Mouse (Mus musculus): ENCODE measurements at regions not wholly inside any gene's neighbourhood (a gene's known extent, or its start where the extent isn't known, plus 50 kb on each side); places are given as distances from the start of the nearest gene placed in this dataset.

- no peak overlapping the region for H3K4me2 ChIP-seq (replicated peaks)
- H3K27me3 ChIP-seq: no peaks in the 10 kb centered on the region
- no peaks in the 10 kb centered on the region for H3K9me3 ChIP-seq (replicated peaks)
- no peaks in the 10 kb centered on the region for H3K4me1 ChIP-seq
- H3K36me3 ChIP-seq: no peaks in the 10 kb centered on the region
- WGBS: 94% methylated on average over 3 of the region's 3 CpGs
- no peak overlapping the region for H3K27ac ChIP-seq
- no peak for ATAC-seq (ENCODE audit: low FRiP score)
- H3K9ac ChIP-seq: no peak overlapping the region
- H3K4me3 ChIP-seq: no peak overlapping the region
These were observed 298.2 kb upstream of the Igbp1b start for GRCm38 (mm10) chr6:138956461-138957072.

GRCm38 (mm10) chr6:138950888-138951287 lies 292.5 kb upstream of the Igbp1b start:
- H3K9me3 ChIP-seq (replicated peaks): no peaks in the 10 kb centered on the region
- ATAC-seq (ENCODE audit: low FRiP score): no peak
- H3K4me1 ChIP-seq: no peaks in the 10 kb centered on the region
- no peak overlapping the region for H3K9ac ChIP-seq
- no peaks in the 10 kb centered on the region for H3K27me3 ChIP-seq
- H3K4me2 ChIP-seq (replicated peaks): no peak overlapping the region
- no peak overlapping the region for H3K27ac ChIP-seq
- no peak overlapping the region for H3K4me3 ChIP-seq
- no peaks in the 10 kb centered on the region for H3K36me3 ChIP-seq
- 93% methylated on average over 3 of the region's 3 CpGs for whole genome bisulfite sequencing

DNA sequence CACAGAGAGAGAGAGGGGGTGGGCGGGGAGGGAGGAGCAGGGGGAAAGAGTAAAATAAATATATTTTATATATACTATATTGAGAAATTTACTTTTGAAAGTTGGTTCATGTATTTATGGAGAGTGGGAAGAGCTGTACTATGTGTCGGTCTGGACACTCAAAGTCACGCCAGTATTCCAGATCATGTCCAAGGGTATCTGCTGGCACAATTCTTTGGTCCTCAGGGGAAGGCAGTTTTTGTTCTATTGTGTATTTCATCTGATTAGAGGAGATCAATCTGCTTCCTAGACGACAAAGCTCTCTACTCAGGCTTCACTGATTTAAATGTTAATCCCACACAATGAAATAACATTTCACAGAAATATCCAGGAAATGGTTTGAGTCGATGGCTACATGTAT lies 288.3 kb upstream of the Igbp1b start:
- Histone ChIP-seq H3K4me2 (replicated peaks) (no peak overlapping the region), H3K9ac (no peak overlapping the region), H3K4me3 (no peak overlapping the region), H3K27me3 (no peaks in the 10 kb centered on the region), H3K9me3 (replicated peaks) (no peaks in the 10 kb centered on the region), H3K36me3 (no peaks in the 10 kb centered on the region), H3K27ac (no peak overlapping the region), H3K4me1 (no peaks in the 10 kb centered on the region)
- 77% methylated on average over 5 of the region's 5 CpGs for WGBS
- no peak for ATAC-seq (ENCODE audit: low FRiP score)

DNA sequence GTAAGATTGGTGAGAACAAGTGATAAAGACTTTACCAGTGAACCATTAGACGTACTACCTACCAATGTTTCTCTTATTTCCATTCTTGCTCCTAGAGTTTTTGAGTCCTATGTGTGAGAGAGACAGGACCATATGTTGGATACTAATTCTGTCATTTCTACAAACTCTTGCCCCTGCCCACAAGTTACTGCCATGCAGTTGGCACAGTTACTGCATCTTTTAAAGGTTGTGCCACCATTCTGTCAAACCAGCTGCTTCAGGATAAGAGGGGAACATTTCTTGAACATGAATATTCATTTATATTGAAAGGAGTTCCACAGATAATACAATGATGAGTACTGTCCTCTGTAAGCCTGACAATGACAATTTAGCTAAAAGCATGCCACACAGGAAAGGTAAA lies 287.1 kb upstream of the Igbp1b start:
- Histone ChIP-seq H3K4me1 (no peaks in the 10 kb centered on the region), H3K4me2 (replicated peaks) (no peak overlapping the region), H3K4me3 (no peak overlapping the region), H3K9me3 (replicated peaks) (no peaks in the 10 kb centered on the region), H3K27me3 (no peaks in the 10 kb centered on the region), H3K36me3 (no peaks in the 10 kb centered on the region), H3K27ac (no peak overlapping the region), H3K9ac (no peak overlapping the region)
- 81% methylated on average over 1 of the region's 1 CpGs for WGBS
- ATAC-seq (ENCODE audit: low FRiP score): no peak

GRCm38 (mm10) chr6:138920161-138920560 lies 261.8 kb upstream of the Igbp1b start:
- no peak for ATAC-seq (ENCODE audit: low FRiP score)
- Histone ChIP-seq H3K27ac (no peak overlapping the region), H3K27me3 (no peaks in the 10 kb centered on the region), H3K9me3 (replicated peaks) (no peaks in the 10 kb centered on the region), H3K4me2 (replicated peaks) (no peak overlapping the region), H3K4me3 (no peak overlapping the region), H3K36me3 (no peaks in the 10 kb centered on the region), H3K4me1 (no peaks in the 10 kb centered on the region), H3K9ac (no peak overlapping the region)
- WGBS: 69% methylated on average over 2 of the region's 2 CpGs

GRCm38 (mm10) chr6:138919531-138919930 lies 261.2 kb upstream of the Igbp1b start:
- WGBS: 93% methylated on average over 4 of the region's 4 CpGs
- no peak overlapping the region for H3K4me2 ChIP-seq (replicated peaks)
- H3K4me3 ChIP-seq: no peak overlapping the region
- no peaks in the 10 kb centered on the region for H3K9me3 ChIP-seq (replicated peaks)
- no peak overlapping the region for H3K27ac ChIP-seq
- H3K9ac ChIP-seq: no peak overlapping the region
- no peaks in the 10 kb centered on the region for H3K36me3 ChIP-seq
- no peaks in the 10 kb centered on the region for H3K4me1 ChIP-seq
- no peaks in the 10 kb centered on the region for H3K27me3 ChIP-seq
- no peak for ATAC-seq (ENCODE audit: low FRiP score)

DNA sequence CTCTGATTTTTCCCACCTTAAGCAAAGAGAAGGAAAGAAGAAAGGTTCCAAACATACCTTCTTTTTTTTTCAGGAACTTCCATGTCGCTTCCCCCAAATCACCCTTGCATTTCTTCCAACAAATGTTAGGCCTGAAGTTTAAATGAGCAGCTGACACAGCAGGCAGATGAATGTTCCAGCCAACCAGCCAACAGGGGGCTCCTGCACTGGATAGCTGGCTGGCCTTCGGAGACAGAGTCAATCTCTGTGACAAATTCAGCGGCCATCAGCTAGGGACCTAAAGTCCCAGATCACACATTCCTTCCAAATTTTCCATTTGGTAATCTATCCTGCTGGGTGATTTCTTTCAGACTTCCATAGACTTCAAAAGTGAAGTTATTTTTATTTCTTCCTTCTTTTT lies 256.6 kb upstream of the Igbp1b start:
- Histone ChIP-seq H3K36me3 (no peaks in the 10 kb centered on the region), H3K4me2 (replicated peaks) (no peak overlapping the region), H3K4me1 (no peaks in the 10 kb centered on the region), H3K9me3 (replicated peaks) (no peaks in the 10 kb centered on the region), H3K27me3 (no peaks in the 10 kb centered on the region), H3K9ac (no peak overlapping the region), H3K4me3 (no peak overlapping the region), H3K27ac (no peak overlapping the region)
- ATAC-seq (ENCODE audit: low FRiP score): no peak
- WGBS: 61% methylated on average over 3 of the region's 3 CpGs

DNA sequence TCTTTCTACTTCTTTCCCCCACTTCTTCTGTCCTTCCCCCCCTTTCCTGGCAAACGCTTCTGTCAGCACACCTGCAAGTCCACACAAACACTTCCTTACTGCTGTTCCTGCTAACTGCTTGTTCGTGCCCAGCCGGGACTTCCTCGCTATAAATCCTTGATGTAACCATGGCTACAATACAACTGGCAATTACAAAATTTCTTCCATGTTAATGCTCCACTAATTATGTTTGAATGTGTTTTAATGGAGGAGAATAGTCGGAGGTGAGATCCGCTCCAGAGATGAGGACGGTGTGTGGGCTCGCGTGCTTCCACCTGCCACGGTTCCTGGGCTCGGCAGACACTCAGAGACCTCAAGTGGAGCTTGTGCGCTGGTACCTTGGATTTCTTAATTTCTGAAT lies 215.3 kb upstream of the Igbp1b start:
- ATAC-seq (ENCODE audit: low FRiP score): no peak
- no peak overlapping the region for H3K4me3 ChIP-seq
- no peaks in the 10 kb centered on the region for H3K9me3 ChIP-seq (replicated peaks)
- 79% methylated on average over 12 of the region's 12 CpGs for WGBS
- no peak overlapping the region for H3K27ac ChIP-seq
- H3K4me2 ChIP-seq (replicated peaks): no peak overlapping the region
- no peaks in the 10 kb centered on the region for H3K4me1 ChIP-seq
- H3K9ac ChIP-seq: no peak overlapping the region
- H3K27me3 ChIP-seq: no peaks in the 10 kb centered on the region
- no peaks in the 10 kb centered on the region for H3K36me3 ChIP-seq

- H3K27ac ChIP-seq: no peak overlapping the region
- no peak for ATAC-seq (ENCODE audit: low FRiP score)
- no peak overlapping the region for H3K9ac ChIP-seq
- no peak overlapping the region for H3K4me2 ChIP-seq (replicated peaks)
- no peak overlapping the region for H3K4me3 ChIP-seq
- H3K36me3 ChIP-seq: no peaks in the 10 kb centered on the region
- no peaks in the 10 kb centered on the region for H3K4me1 ChIP-seq
- 71% methylated on average over 20 of the region's 20 CpGs for WGBS
- no peaks in the 10 kb centered on the region for H3K27me3 ChIP-seq
- no peaks in the 10 kb centered on the region for H3K9me3 ChIP-seq (replicated peaks)
These were observed 214.4 kb upstream of the Igbp1b start for GRCm38 (mm10) chr6:138872495-138873415.

DNA sequence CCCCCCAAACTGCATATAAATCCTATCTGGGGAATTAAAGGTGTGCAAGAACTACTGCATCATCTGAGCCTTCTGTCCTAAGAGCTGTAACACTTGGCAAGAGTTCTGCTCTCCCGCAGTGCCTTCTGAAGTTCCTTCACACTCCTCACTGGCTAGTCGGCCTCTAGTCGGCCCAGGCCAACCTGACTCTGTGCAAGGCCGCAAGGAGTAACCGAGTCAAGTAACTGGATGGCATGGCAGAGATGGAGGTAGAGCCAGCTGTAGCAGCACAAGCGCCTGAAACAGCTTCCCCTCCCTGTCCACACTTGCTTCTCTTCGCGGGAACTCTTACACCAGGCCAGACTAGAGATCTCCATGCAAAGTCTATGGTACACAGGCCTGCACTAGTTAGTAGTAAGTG lies 179.7 kb upstream of the Igbp1b start:
- no peaks in the 10 kb centered on the region for H3K27me3 ChIP-seq
- ATAC-seq (ENCODE audit: low FRiP score): no peak
- H3K27ac ChIP-seq: no peak overlapping the region
- no peaks in the 10 kb centered on the region for H3K9me3 ChIP-seq (replicated peaks)
- no peaks in the 10 kb centered on the region for H3K36me3 ChIP-seq
- no peak overlapping the region for H3K4me3 ChIP-seq
- 93% methylated on average over 8 of the region's 8 CpGs for WGBS
- no peaks in the 10 kb centered on the region for H3K4me1 ChIP-seq
- no peak overlapping the region for H3K4me2 ChIP-seq (replicated peaks)
- H3K9ac ChIP-seq: no peak overlapping the region

GRCm38 (mm10) chr6:138834876-138835275 lies 176.5 kb upstream of the Igbp1b start:
- Histone ChIP-seq H3K27me3 (no peaks in the 10 kb centered on the region), H3K9ac (no peak overlapping the region), H3K4me1 (no peaks in the 10 kb centered on the region), H3K36me3 (no peaks in the 10 kb centered on the region), H3K9me3 (replicated peaks) (no peaks in the 10 kb centered on the region), H3K27ac (no peak overlapping the region), H3K4me2 (replicated peaks) (no peak overlapping the region), H3K4me3 (no peak overlapping the region)
- ATAC-seq (ENCODE audit: low FRiP score): no peak
- 93% methylated on average over 6 of the region's 6 CpGs for WGBS

GRCm38 (mm10) chr6:138801835-138802234 lies 143.5 kb upstream of the Igbp1b start:
- Histone ChIP-seq H3K4me1 (no peaks in the 10 kb centered on the region), H3K27me3 (no peaks in the 10 kb centered on the region), H3K4me2 (replicated peaks) (no peak overlapping the region), H3K27ac (no peak overlapping the region), H3K9ac (no peak overlapping the region), H3K4me3 (no peak overlapping the region), H3K36me3 (no peaks in the 10 kb centered on the region), H3K9me3 (replicated peaks) (no peaks in the 10 kb centered on the region)
- WGBS: 70% methylated on average over 4 of the region's 4 CpGs
- ATAC-seq (ENCODE audit: low FRiP score): no peak
